Mouse (Mus musculus): ENCODE results near the gene Mtcl1. TPM values are rescaled to one million over a fixed set of nuclear protein-coding genes. Genes with fewer than 3 reads are reported as not detected.

Gene Mtcl1
- polyA plus RNA-seq, 2 experiments = 0.08 TPM; not detected in 1

DNA sequence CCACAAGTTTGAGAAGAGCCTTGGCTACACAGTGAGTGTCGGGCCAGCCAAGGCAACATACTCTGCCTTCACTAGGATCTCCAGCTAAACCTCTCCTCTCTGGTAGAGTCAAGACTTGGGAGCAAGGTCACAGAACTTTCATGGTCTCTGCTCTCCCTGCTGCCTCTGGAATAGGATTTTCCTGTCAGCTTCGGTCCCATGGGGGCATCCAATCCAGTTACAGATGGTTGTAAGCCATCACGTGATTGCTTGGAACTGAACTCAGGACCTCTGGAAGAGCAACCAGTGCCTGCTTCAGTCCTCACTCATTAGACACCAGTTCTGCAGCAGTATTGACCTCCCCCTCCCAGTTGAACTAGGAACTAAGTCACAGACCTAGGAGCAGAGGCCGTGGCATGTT is 156.0 kb downstream of the Mtcl1 start:
- WGBS (ENCODE audit: insufficient replicate concordance) = 71% methylated on average over 4 of the region's 4 CpGs
- no peak for ATAC-seq (ENCODE audit: insufficient read depth)
- no peak overlapping the region for H3K4me2 ChIP-seq (ENCODE audit: low read depth)

DNA sequence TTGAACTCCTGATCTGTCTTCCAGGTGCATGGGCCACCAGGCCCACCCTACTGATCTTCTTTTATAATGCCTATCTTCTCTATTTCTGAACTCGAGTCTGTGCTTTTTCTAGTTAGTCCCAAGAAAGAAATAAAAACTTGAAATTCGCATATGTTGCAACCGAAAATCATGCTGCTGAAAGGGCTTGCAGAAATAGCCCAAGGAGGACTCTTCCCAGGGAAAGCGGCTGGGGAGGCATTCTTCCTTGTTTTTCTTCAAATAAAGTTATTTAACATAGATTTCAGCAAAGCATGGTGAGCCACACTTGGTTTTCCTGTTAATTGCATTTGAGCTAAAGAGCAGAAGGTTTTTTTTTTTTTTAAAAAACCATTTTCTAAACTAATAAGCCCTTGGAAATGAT is 159.7 kb downstream of the Mtcl1 start:
- no peaks in the 10 kb centered on the region for H3K4me1 ChIP-seq (replicated peaks; ENCODE audit: control insufficient read depth in 2 of 2, insufficient read depth in 2 of 2, low read length in 1 of 2)
- no peak for DNase-seq (ENCODE audit: low read depth in 3 of 3, low spot score in 3 of 3)
- H3K4me2 ChIP-seq (ENCODE audit: low read depth) = no peak overlapping the region
- no peak for ATAC-seq (ENCODE audit: insufficient read depth)
- TF ChIP-seq CTCF (IDR thresholded peaks at IDR 0.05; ENCODE audit: low read depth) (no peak), EP300 (IDR thresholded peaks at IDR 0.05; ENCODE audit: low read depth) (no peak)
- WGBS (ENCODE audit: insufficient replicate concordance) = 63% methylated on average over 4 of the region's 4 CpGs
- no peaks in the 10 kb centered on the region for H3K36me3 ChIP-seq (replicated peaks; ENCODE audit: control insufficient read depth, insufficient read depth, low read depth)
- H3K9me3 ChIP-seq (ENCODE audit: control insufficient read depth, low read length) = no peaks in the 10 kb centered on the region; the same call in 1 of the 2 replicates
- no peak overlapping the region for H3K9ac ChIP-seq (replicated peaks)
- H3K4me3 ChIP-seq (ENCODE audit: insufficient read depth in 1 of 2, low read depth in 2 of 2, low read length in 2 of 2) = no peak overlapping the region
- H3K27ac ChIP-seq = no peak overlapping the region
- no peaks in the 10 kb centered on the region for H3K27me3 ChIP-seq (ENCODE audit: control insufficient read depth, insufficient read depth, low read length)

More for the DNA sequence above, 156.0 kb downstream of the Mtcl1 start:
- no peak overlapping the region for H3K27ac ChIP-seq
- no peaks in the 10 kb centered on the region; the same call in 1 of the 2 replicates for H3K9me3 ChIP-seq (ENCODE audit: control insufficient read depth, low read length)
- H3K4me1 ChIP-seq (replicated peaks; ENCODE audit: control insufficient read depth in 2 of 2, insufficient read depth in 2 of 2, low read length in 1 of 2) = no peaks in the 10 kb centered on the region
- no peaks in the 10 kb centered on the region for H3K36me3 ChIP-seq (replicated peaks; ENCODE audit: control insufficient read depth, insufficient read depth, low read depth)
- H3K9ac ChIP-seq (replicated peaks) = no peak overlapping the region
- TF ChIP-seq EP300 (IDR thresholded peaks at IDR 0.05; ENCODE audit: low read depth) = no peak
- TF ChIP-seq CTCF (IDR thresholded peaks at IDR 0.05; ENCODE audit: low read depth) = no peak
- H3K27me3 ChIP-seq (ENCODE audit: control insufficient read depth, insufficient read depth, low read length) = no peaks in the 10 kb centered on the region
- no peak for DNase-seq (ENCODE audit: low read depth in 3 of 3, low spot score in 3 of 3)
- no peak overlapping the region for H3K4me3 ChIP-seq (ENCODE audit: insufficient read depth in 1 of 2, low read depth in 2 of 2, low read length in 2 of 2)

Other genes with a start within 250 kb of the Mtcl1 start
- 5.3 and 8.4 TPM in 2 replicates for gene Rab12, start 70.0 kb upstream of the Mtcl1 start, polyA plus RNA-seq (2012; rRNA removed)
- 5.4 and 7.2 TPM in 2 replicates for gene Rab12, start 70.0 kb upstream of the Mtcl1 start, polyA plus RNA-seq (2014; fragmentation: Nextera tagmentation; extraction: Ambion mirVana)
- not detected in 2 replicates for gene Themis3, start 144.9 kb upstream of the Mtcl1 start, polyA plus RNA-seq (2012; rRNA removed)
- not detected in 2 replicates for gene Themis3, start 144.9 kb upstream of the Mtcl1 start, polyA plus RNA-seq (2014; fragmentation: Nextera tagmentation; extraction: Ambion mirVana)

Measured in liver, embryonic 14.5 days (tissue).